Mouse (Mus musculus): ENCODE data around the gene Ppm1b. TPM values are rescaled to one million over a fixed set of nuclear protein-coding genes. Genes with fewer than 3 reads are reported as not detected.
A peak's percentile ranks its signal among the peaks of the same experiment; 100 is the strongest.

Ppm1b gene
- total and polyA plus RNA-seq, 2 experiments: 32.6 to 83.6 TPM

GRCm38 (mm10) chr17:84987834-84988410 is 31.4 kb downstream of the Ppm1b start:
- Histone ChIP-seq H3K36me3 (ENCODE audit: control insufficient read depth, insufficient read depth, low read length) (no peaks in the 10 kb centered on the region), H3K27me3 (ENCODE audit: control insufficient read depth, insufficient read depth, low read length) (no peaks in the 10 kb centered on the region), H3K9ac (ENCODE audit: low read depth, low read length) (no peak overlapping the region), H3K79me2 (ENCODE audit: control insufficient read depth, insufficient read depth, low read length) (peaks cover 52% of the 10 kb centered on the region), H3K4me3 (ENCODE audit: insufficient read depth, low read depth, low read length) (no peak overlapping the region), H3K27ac (replicated peaks; ENCODE audit: insufficient read depth, low read depth, low read length) (no peak overlapping the region), H3K4me1 (ENCODE audit: control insufficient read depth, insufficient read depth, low read length) (peaks cover 30% of the 10 kb centered on the region)
- TF ChIP-seq POLR2A (IDR thresholded peaks at IDR 0.05; ENCODE audit: extremely low read depth, insufficient read depth, low read length): no peak
- no peak for TF ChIP-seq CTCF (IDR thresholded peaks at IDR 0.05; ENCODE audit: low read depth, low read length)
- WGBS: 52% methylated on average over 3 of the region's 3 CpGs
- DNase-seq (ENCODE audit: extremely low read depth, low read depth, low spot score): peak; percentile 43

DNA sequence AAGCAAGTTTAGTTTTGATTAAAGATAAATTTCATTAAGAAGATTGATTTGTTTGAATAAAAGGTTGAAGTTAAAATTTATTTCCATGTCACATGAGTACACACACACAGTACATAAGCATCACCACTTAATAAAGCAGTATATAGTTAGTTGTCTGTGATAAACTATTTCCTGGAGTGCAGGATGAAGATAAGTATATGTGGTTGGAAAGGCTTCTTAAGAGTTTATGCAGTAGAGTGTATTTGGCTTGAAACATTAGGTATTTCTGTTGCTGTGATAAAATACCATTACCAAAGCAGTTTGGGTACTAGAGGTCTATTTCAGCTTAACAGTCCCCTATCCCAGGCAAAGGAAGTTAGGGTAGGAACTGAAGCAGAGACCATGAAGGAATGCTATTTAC is 32.0 kb downstream of the Ppm1b start:
- no peak overlapping the region for H3K27ac ChIP-seq (replicated peaks; ENCODE audit: insufficient read depth, low read depth, low read length)
- H3K9ac ChIP-seq (ENCODE audit: low read depth, low read length): no peak overlapping the region
- H3K4me1 ChIP-seq (ENCODE audit: control insufficient read depth, insufficient read depth, low read length): peaks cover 29% of the 10 kb centered on the region
- peaks cover 51% of the 10 kb centered on the region for H3K79me2 ChIP-seq (ENCODE audit: control insufficient read depth, insufficient read depth, low read length)
- TF ChIP-seq POLR2A (IDR thresholded peaks at IDR 0.05; ENCODE audit: extremely low read depth, insufficient read depth, low read length): no peak
- no peak for TF ChIP-seq CTCF (IDR thresholded peaks at IDR 0.05; ENCODE audit: low read depth, low read length)
- H3K27me3 ChIP-seq (ENCODE audit: control insufficient read depth, insufficient read depth, low read length): no peaks in the 10 kb centered on the region
- H3K36me3 ChIP-seq (ENCODE audit: control insufficient read depth, insufficient read depth, low read length): no peaks in the 10 kb centered on the region
- no peak for DNase-seq (ENCODE audit: extremely low read depth, low read depth, low spot score)
- no peak overlapping the region for H3K4me3 ChIP-seq (ENCODE audit: insufficient read depth, low read depth, low read length)

DNA sequence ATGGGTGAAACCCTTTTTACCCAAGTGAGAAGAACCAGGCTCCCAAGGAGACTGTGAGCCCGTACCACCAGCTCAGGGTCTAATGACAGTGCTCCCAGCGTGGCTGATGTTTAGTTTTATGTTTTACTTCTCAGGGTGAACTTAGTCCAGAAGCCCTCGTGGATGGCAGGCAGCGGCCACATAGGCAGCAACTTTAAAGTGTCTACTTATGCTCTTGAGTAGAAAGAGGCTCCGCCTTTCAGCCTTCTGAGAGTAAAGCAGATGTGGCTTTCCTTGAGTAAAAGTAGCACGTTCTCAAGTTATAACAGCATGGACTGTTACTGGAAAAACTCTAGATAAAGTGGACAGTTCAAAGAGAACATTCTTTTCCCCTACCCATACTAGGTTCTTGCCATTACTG is 39.3 kb downstream of the Ppm1b start:
- Histone ChIP-seq H3K27me3 (ENCODE audit: control insufficient read depth, insufficient read depth, low read length) (no peaks in the 10 kb centered on the region), H3K4me3 (ENCODE audit: insufficient read depth, low read depth, low read length) (no peak overlapping the region), H3K27ac (replicated peaks; ENCODE audit: insufficient read depth, low read depth, low read length) (no peak overlapping the region), H3K9ac (ENCODE audit: low read depth, low read length) (no peak overlapping the region), H3K4me1 (ENCODE audit: control insufficient read depth, insufficient read depth, low read length) (peaks cover 6% of the 10 kb centered on the region; the same call in 1 of the 2 replicates), H3K36me3 (ENCODE audit: control insufficient read depth, insufficient read depth, low read length) (peaks cover 15% of the 10 kb centered on the region), H3K79me2 (ENCODE audit: control insufficient read depth, insufficient read depth, low read length) (peaks cover 41% of the 10 kb centered on the region)
- TF ChIP-seq CTCF (IDR thresholded peaks at IDR 0.05; ENCODE audit: low read depth, low read length): no peak
- no peak for TF ChIP-seq POLR2A (IDR thresholded peaks at IDR 0.05; ENCODE audit: extremely low read depth, insufficient read depth, low read length)
- no peak for DNase-seq (ENCODE audit: extremely low read depth, low read depth, low spot score)
- 84% methylated on average over 6 of the region's 6 CpGs for WGBS

DNA sequence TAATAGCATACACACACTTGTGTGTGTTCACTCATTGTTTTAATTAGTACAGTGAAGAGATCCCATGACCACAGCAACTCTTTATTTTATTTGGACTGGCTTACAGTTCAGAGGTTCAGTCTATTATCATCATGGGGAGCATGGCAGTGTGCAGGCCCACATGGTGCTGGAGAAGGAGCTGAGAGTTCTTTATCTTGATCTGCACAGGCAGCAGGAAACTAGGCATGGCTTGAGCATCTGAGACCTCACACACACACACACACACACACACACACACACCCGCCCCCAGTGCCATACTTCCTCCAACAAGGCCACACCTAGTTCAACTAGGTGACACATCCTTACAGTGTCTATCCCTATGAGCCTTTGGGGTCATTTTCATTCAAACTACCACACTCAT is 41.1 kb downstream of the Ppm1b start:
- peaks cover 15% of the 10 kb centered on the region for H3K36me3 ChIP-seq (ENCODE audit: control insufficient read depth, insufficient read depth, low read length)
- TF ChIP-seq CTCF (IDR thresholded peaks at IDR 0.05; ENCODE audit: low read depth, low read length) (no peak), POLR2A (IDR thresholded peaks at IDR 0.05; ENCODE audit: extremely low read depth, insufficient read depth, low read length) (no peak)
- 89% methylated on average over 1 of the region's 1 CpGs for WGBS

GRCm38 (mm10) chr17:84999636-85000035 is 43.1 kb downstream of the Ppm1b start:
- WGBS: 82% methylated on average over 10 of the region's 10 CpGs
- TF ChIP-seq CTCF (IDR thresholded peaks at IDR 0.05; ENCODE audit: low read depth, low read length) (no peak), POLR2A (IDR thresholded peaks at IDR 0.05; ENCODE audit: extremely low read depth, insufficient read depth, low read length) (no peak)
- no peak for DNase-seq (ENCODE audit: extremely low read depth, low read depth, low spot score)
- Histone ChIP-seq H3K9ac (ENCODE audit: low read depth, low read length) (no peak overlapping the region), H3K79me2 (ENCODE audit: control insufficient read depth, insufficient read depth, low read length) (peaks cover 31% of the 10 kb centered on the region), H3K27ac (replicated peaks; ENCODE audit: insufficient read depth, low read depth, low read length) (no peak overlapping the region), H3K4me3 (ENCODE audit: insufficient read depth, low read depth, low read length) (no peak overlapping the region), H3K36me3 (ENCODE audit: control insufficient read depth, insufficient read depth, low read length) (peaks cover 15% of the 10 kb centered on the region), H3K4me1 (ENCODE audit: control insufficient read depth, insufficient read depth, low read length) (peaks cover 4% of the 10 kb centered on the region; the same call in 1 of the 2 replicates), H3K27me3 (ENCODE audit: control insufficient read depth, insufficient read depth, low read length) (no peaks in the 10 kb centered on the region)

More for the DNA sequence above, 41.1 kb downstream of the Ppm1b start:
- DNase-seq (ENCODE audit: extremely low read depth, low read depth, low spot score): peak; percentile 34
- no peak overlapping the region for H3K27ac ChIP-seq (replicated peaks; ENCODE audit: insufficient read depth, low read depth, low read length)
- no peak overlapping the region for H3K9ac ChIP-seq (ENCODE audit: low read depth, low read length)
- peaks cover 35% of the 10 kb centered on the region for H3K79me2 ChIP-seq (ENCODE audit: control insufficient read depth, insufficient read depth, low read length)
- no peak overlapping the region for H3K4me3 ChIP-seq (ENCODE audit: insufficient read depth, low read depth, low read length)
- H3K4me1 ChIP-seq (ENCODE audit: control insufficient read depth, insufficient read depth, low read length): peaks cover 4% of the 10 kb centered on the region; the same call in 1 of the 2 replicates
- no peaks in the 10 kb centered on the region for H3K27me3 ChIP-seq (ENCODE audit: control insufficient read depth, insufficient read depth, low read length)

DNA sequence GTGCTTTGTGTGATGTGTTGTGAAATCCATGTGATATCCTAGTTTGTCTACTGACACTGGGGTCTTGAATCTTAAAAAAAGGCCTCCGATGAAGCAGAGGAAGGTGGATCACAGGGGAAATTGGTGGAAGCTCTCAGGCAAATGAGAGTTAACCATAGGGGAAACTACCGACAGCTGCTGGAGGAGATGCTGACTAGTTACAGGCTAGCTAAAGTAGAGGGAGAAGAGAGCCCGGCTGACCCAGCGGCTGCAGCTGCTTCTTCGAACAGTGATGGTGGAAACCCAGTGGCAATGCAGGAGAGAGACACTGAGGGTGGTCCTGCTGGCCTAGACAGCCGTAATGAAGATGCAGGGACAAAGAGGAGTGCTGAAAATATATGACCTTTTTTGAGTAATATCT is 56.9 kb downstream of the Ppm1b start:
- H3K27me3 ChIP-seq (ENCODE audit: control insufficient read depth, insufficient read depth, low read length): no peaks in the 10 kb centered on the region
- no peak overlapping the region for H3K27ac ChIP-seq (replicated peaks; ENCODE audit: insufficient read depth, low read depth, low read length)
- TF ChIP-seq CTCF (IDR thresholded peaks at IDR 0.05; ENCODE audit: low read depth, low read length) (no peak), POLR2A (IDR thresholded peaks at IDR 0.05; ENCODE audit: extremely low read depth, insufficient read depth, low read length) (no peak)
- H3K4me1 ChIP-seq (ENCODE audit: control insufficient read depth, insufficient read depth, low read length): no peaks in the 10 kb centered on the region
- WGBS: 91% methylated on average over 6 of the region's 6 CpGs
- no peak overlapping the region for H3K9ac ChIP-seq (ENCODE audit: low read depth, low read length)
- no peak overlapping the region for H3K4me3 ChIP-seq (ENCODE audit: insufficient read depth, low read depth, low read length)
- peaks cover 28% of the 10 kb centered on the region for H3K36me3 ChIP-seq (ENCODE audit: control insufficient read depth, insufficient read depth, low read length)
- H3K79me2 ChIP-seq (ENCODE audit: control insufficient read depth, insufficient read depth, low read length): peaks cover 5% of the 10 kb centered on the region
- DNase-seq (ENCODE audit: extremely low read depth, low read depth, low spot score): no peak

All from liver, adult 2 months (tissue).